Mouse (Mus musculus) layer of hippocampus, postnatal 25 days (tissue): ENCODE measurements around the gene Zc3h18. TPM values are rescaled to one million over a fixed set of nuclear protein-coding genes. Genes with fewer than 3 reads are reported as not detected.

Source experiments
- DNase-seq, 2 experiments: peaks; one replicate each; pipeline ENCODE4 v3.0.0; 2022; ENCODE audit warnings: mixed read lengths in 2 of 2, low spot score in 1 of 2; ENCODE audit errors: extremely low spot score in 1 of 2
- total RNA-seq, 2 experiments: library from RNA; stranded (reverse); gene quantifications; 2 replicates each; pipeline ENCODE4 v1.2.3; 2021

Zc3h18 gene
- total RNA-seq, 2 experiments from 2014 or later: 32.8 to 38.5 TPM

- DNase-seq: no peak
Observed at GRCm38 (mm10) chr8:122345181-122346095, 31.0 kb upstream of the Zc3h18 start.

- DNase-seq: peak in 1 of 2 experiments; percentile 60
Observed at GRCm38 (mm10) chr8:122347811-122348552, 28.4 kb upstream of the Zc3h18 start.

GRCm38 (mm10) chr8:122349357-122350297 lies 26.8 kb upstream of the Zc3h18 start:
- DNase-seq: no peak

GRCm38 (mm10) chr8:122350309-122351089 lies 25.9 kb upstream of the Zc3h18 start:
- DNase-seq: no peak

GRCm38 (mm10) chr8:122354157-122354556 lies 22.3 kb upstream of the Zc3h18 start:
- no peak for DNase-seq

- DNase-seq: no peak
Observed at GRCm38 (mm10) chr8:122355642-122356606, 20.5 kb upstream of the Zc3h18 start.

- no peak for DNase-seq
Observed at GRCm38 (mm10) chr8:122357202-122357601, 19.2 kb upstream of the Zc3h18 start.

GRCm38 (mm10) chr8:122357641-122358040 lies 18.8 kb upstream of the Zc3h18 start:
- no peak for DNase-seq

GRCm38 (mm10) chr8:122359111-122359775 lies 17.2 kb upstream of the Zc3h18 start:
- DNase-seq: no peak

GRCm38 (mm10) chr8:122360696-122361416 lies 15.6 kb upstream of the Zc3h18 start, which contains the start of gene Trhr2:
Gene Trhr2, minus strand, starts transcription at chr8:122360746.
- DNase-seq: no peak

- no peak for DNase-seq
Observed at GRCm38 (mm10) chr8:122362271-122362670, 14.1 kb upstream of the Zc3h18 start.

- no peak for DNase-seq
Observed at GRCm38 (mm10) chr8:122362967-122363366, 13.4 kb upstream of the Zc3h18 start.

- DNase-seq: no peak
Observed at GRCm38 (mm10) chr8:122368494-122368893, 7.9 kb upstream of the Zc3h18 start.

GRCm38 (mm10) chr8:122369665-122370064 lies 6.7 kb upstream of the Zc3h18 start:
- peak; percentile 52 to 72 for DNase-seq

- no peak for DNase-seq
Observed at GRCm38 (mm10) chr8:122371706-122372105, 4.7 kb upstream of the Zc3h18 start.

- DNase-seq: no peak
Observed at GRCm38 (mm10) chr8:122375320-122375719, 1.1 kb upstream of the Zc3h18 start.

GRCm38 (mm10) chr8:122375751-122376364 lies 551 bp upstream of the Zc3h18 start:
- no peak for DNase-seq
